In the genomic region with DNA sequence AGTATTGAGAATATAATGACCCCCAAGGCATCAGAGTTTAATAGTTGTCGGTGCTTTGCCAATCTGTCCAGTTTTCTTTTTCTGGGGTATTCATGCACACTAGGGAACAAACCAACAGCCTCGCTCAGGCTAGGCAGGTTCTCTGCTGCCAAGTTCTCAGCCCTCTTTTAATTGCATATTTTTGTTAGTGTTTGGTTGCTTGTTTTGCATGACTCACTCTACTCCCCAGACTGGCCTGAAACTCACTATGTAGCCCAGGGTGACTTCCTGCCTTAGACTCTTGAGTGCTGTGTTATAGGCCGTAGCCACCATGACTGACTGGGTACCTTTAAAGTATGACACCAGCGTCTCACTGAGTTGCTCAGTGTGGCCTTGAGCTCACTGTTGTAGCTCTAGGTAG, we compare ENCODE assay signal across 12 mouse cellular contexts. TPM values are rescaled to one million over a fixed set of nuclear protein-coding genes. Genes with fewer than 3 reads are reported as not detected.
DNase-seq lines count a peak whose midpoint lies in the region; ATAC-seq and TF ChIP-seq lines count a peak whose summit lies in the region.
"Had no signal": no experiment of that assay in that cellular context is flagged by ENCODE, and none has a peak within 500 bp of the region (broad histone marks: within the 10 kb centered on the region; RNA-seq: fewer than 3 reads in every experiment).

No protein-coding gene starts in this region.

- H3K9ac ChIP-seq in hindbrain, postnatal 0 days (replicated peaks; ENCODE audit: low read length) = no peak overlapping the region
- H3K9ac ChIP-seq: embryonic facial prominence, embryonic 15.5 days; liver, embryonic 14.5 days had no signal

- TF ChIP-seq CTCF in hindbrain, postnatal 0 days (IDR thresholded peaks at IDR 0.05; ENCODE audit: low read depth) = no peak
- TF ChIP-seq CTCF in thymus, adult 2 months (IDR thresholded peaks at IDR 0.05; ENCODE audit: borderline replicate concordance, control insufficient read depth, extremely low read depth, insufficient read depth, low read length, poor library complexity) = no peak

- no peak for TF ChIP-seq POLR2A in thymus, adult 2 months (IDR thresholded peaks at IDR 0.05; ENCODE audit: control insufficient read depth, extremely low read depth, insufficient read depth, low read length, poor library complexity)

- no peak overlapping the region for H3K4me2 ChIP-seq in hindbrain, postnatal 0 days (ENCODE audit: low read depth, low read length)
- H3K4me2 ChIP-seq: embryonic facial prominence, embryonic 15.5 days had no signal

- DNase-seq in hindbrain, postnatal 0 days (ENCODE audit: low spot score) = peak; percentile 18
- no peak for DNase-seq in hindbrain, embryonic 10.5 days (ENCODE audit: low spot score)
- DNase-seq in 416B (ENCODE audit: low read depth) = peak; percentile 76
- DNase-seq in kidney, postnatal 14 days = peak; percentile 36
- DNase-seq in embryo, embryonic 9.5 days (ENCODE audit: extremely low spot score) = no peak
- DNase-seq in thymus, adult 2 months = no peak
- DNase-seq: cerebellum, adult 11 months had no signal

- ATAC-seq in hindbrain, postnatal 0 days = peak; percentile 51; the same call in 1 of the 2 replicates
- peak; percentile 82 for ATAC-seq in CD4-positive, CD25-positive, alpha-beta regulatory T cell, adult 4 months
- no peak for ATAC-seq in megakaryocyte-erythroid progenitor cell, adult 5-6 weeks (replicated peaks; ENCODE audit: low FRiP score, low TSS enrichment, poor library complexity, severe bottlenecking)

- 44% methylated on average over 4 of the region's 4 CpGs for WGBS in hindbrain, postnatal 0 days
- 80% methylated on average over 4 of the region's 4 CpGs for WGBS in hindbrain, embryonic 10.5 days
- WGBS in thymus, adult 2 months = 79% methylated on average over 4 of the region's 4 CpGs

- no peak overlapping the region for H3K4me3 ChIP-seq in hindbrain, postnatal 0 days (ENCODE audit: low read length)
- no peak overlapping the region for H3K4me3 ChIP-seq in hindbrain, embryonic 10.5 days
- no peak overlapping the region for H3K4me3 ChIP-seq in thymus, adult 2 months (ENCODE audit: control insufficient read depth, insufficient read depth, low read length)
- H3K4me3 ChIP-seq: embryonic facial prominence, embryonic 15.5 days; heart, embryonic 10.5 days had no signal

- peaks cover 10% of the 10 kb centered on the region; the same call in 1 of the 2 replicates for H3K4me1 ChIP-seq in hindbrain, postnatal 0 days (ENCODE audit: insufficient read depth, low read length)
- peaks cover 10% of the 10 kb centered on the region for H3K4me1 ChIP-seq in hindbrain, embryonic 10.5 days (replicated peaks)
- H3K4me1 ChIP-seq in thymus, adult 2 months (replicated peaks; ENCODE audit: control insufficient read depth, insufficient read depth, low read length) = peaks cover 13% of the 10 kb centered on the region

- no peaks in the 10 kb centered on the region for H3K27me3 ChIP-seq in hindbrain, postnatal 0 days (ENCODE audit: insufficient read depth, low read length)
- H3K27me3 ChIP-seq in hindbrain, embryonic 10.5 days (ENCODE audit: insufficient read depth, poor library complexity, severe bottlenecking) = no peaks in the 10 kb centered on the region
- no peaks in the 10 kb centered on the region for H3K27me3 ChIP-seq in thymus, adult 2 months (ENCODE audit: control insufficient read depth, insufficient read depth, low read length)
- H3K27me3 ChIP-seq: embryonic facial prominence, embryonic 15.5 days had no signal

- H3K27ac ChIP-seq in hindbrain, postnatal 0 days = peak overlapping the region; percentile 38; the same call in 1 of the 2 replicates
- no peak overlapping the region for H3K27ac ChIP-seq in hindbrain, embryonic 10.5 days
- no peak overlapping the region for H3K27ac ChIP-seq in thymus, adult 2 months (ENCODE audit: control insufficient read depth, insufficient read depth, low read length)
- H3K27ac ChIP-seq: heart, embryonic 10.5 days; liver, embryonic 14.5 days had no signal

- no peaks in the 10 kb centered on the region for H3K9me3 ChIP-seq in hindbrain, postnatal 0 days (ENCODE audit: low read length)
- H3K9me3 ChIP-seq in hindbrain, embryonic 10.5 days = no peaks in the 10 kb centered on the region
- H3K9me3 ChIP-seq: embryonic facial prominence, embryonic 15.5 days; heart, embryonic 10.5 days had no signal

- H3K36me3 ChIP-seq in hindbrain, postnatal 0 days (ENCODE audit: insufficient read depth, low read length) = no peaks in the 10 kb centered on the region
- peaks cover 20% of the 10 kb centered on the region for H3K36me3 ChIP-seq in hindbrain, embryonic 10.5 days
- peaks cover 19% of the 10 kb centered on the region for H3K36me3 ChIP-seq in thymus, adult 2 months (ENCODE audit: control insufficient read depth, insufficient read depth, low read length)

RNA-seq across cellular contexts. Expression of gene Pan3, which starts 19.0 kb away (rescaled TPM):
- total RNA-seq in hindbrain, postnatal 0 days (2014; rRNA removed) = 58.8 and 80.5 TPM in 2 replicates
- polyA plus RNA-seq in hindbrain, postnatal 0 days (2015; fragmentation: Nextera tagmentation; extraction: Ambion mirVana) = 53.9 and 58.8 TPM in 2 replicates
- 47.7 and 50.3 TPM in 2 replicates for polyA plus RNA-seq in hindbrain, embryonic 10.5 days (2016; fragmentation: Nextera tagmentation; extraction: Ambion mirVana)
- 100 to 1,000 TPM; 180 to 227 TPM for polyA plus RNA-seq in CD4-positive, CD25-positive, alpha-beta regulatory T cell, adult 4 months (2017; shearing (Covaris generic))
- total RNA-seq in megakaryocyte-erythroid progenitor cell, adult 5-6 weeks (2014; fragmentation: Nextera tagmentation) = 279 and 362 TPM in 2 replicates
- 189 and 195 TPM in 2 replicates for total RNA-seq in megakaryocyte-erythroid progenitor cell, adult 5-6 weeks (2017)
- 124 and 152 TPM in 2 replicates for polyA plus RNA-seq in thymus, adult 2 months (2012; rRNA removed)

RNA-seq across cellular contexts. Expression of gene Flt3, which starts 48.6 kb away (rescaled TPM):
- 2.4 and 2.5 TPM in 2 replicates for total RNA-seq in hindbrain, postnatal 0 days (2014; rRNA removed)
- 2.5 and 2.8 TPM in 2 replicates for polyA plus RNA-seq in hindbrain, postnatal 0 days (2015; fragmentation: Nextera tagmentation; extraction: Ambion mirVana)
- not detected in 2 replicates for polyA plus RNA-seq in hindbrain, embryonic 10.5 days (2016; fragmentation: Nextera tagmentation; extraction: Ambion mirVana)
- under 1 TPM in 1 of 2 experiments, not detected in 1; 0.37 TPM for polyA plus RNA-seq in CD4-positive, CD25-positive, alpha-beta regulatory T cell, adult 4 months (2017; shearing (Covaris generic))
- total RNA-seq in megakaryocyte-erythroid progenitor cell, adult 5-6 weeks (2014; fragmentation: Nextera tagmentation) = 0.37 and 1.7 TPM in 2 replicates
- total RNA-seq in megakaryocyte-erythroid progenitor cell, adult 5-6 weeks (2017) = 2.4 and 4.6 TPM in 2 replicates
- polyA plus RNA-seq in thymus, adult 2 months (2012; rRNA removed) = 5.3 and 5.8 TPM in 2 replicates
- polyA plus RNA-seq: heart, embryonic 10.5 days had no signal

Comparison
In these comparisons a context has a peak if more than half of its experiments do, and no peak if none do; other contexts are left out.
1. DNase-seq: peak in hindbrain, postnatal 0 days (single experiment), 416B (single experiment) and kidney, postnatal 14 days (single experiment); none in hindbrain, embryonic 10.5 days (single experiment), embryo, embryonic 9.5 days (single experiment) and thymus, adult 2 months (single experiment).